Mouse (Mus musculus) stomach, embryonic 16.5 days (tissue): Measurements from ENCODE around the gene Olfr522. TPM values are rescaled to one million over a fixed set of nuclear protein-coding genes. Genes with fewer than 3 reads are reported as not detected.

Source experiments
- ATAC-seq: fragments of 200-750 bp; cut with Nextera tagmentation; 2 replicates; pipeline ENCODE4 v1.8.0; 2017; ENCODE audit warnings: moderate number of reproducible peaks, moderate TSS enrichment; ENCODE audit not compliant: insufficient read depth, low FRiP score
- H3K27ac ChIP-seq: fragments of 300-500 bp; sonication (generic); 2 replicates; pipeline ENCODE4 v1.5.1; 2014; ENCODE audit warnings: low read length
- H3K27me3 ChIP-seq: fragments of 300-500 bp; sonication (generic); 2 replicates; pipeline ENCODE4 v1.6.1; 2014; ENCODE audit warnings: low read length, control low read depth, mixed read lengths; ENCODE audit not compliant: control insufficient read depth, insufficient read depth
- H3K36me3 ChIP-seq: fragments of 300-500 bp; sonication (generic); 2 replicates; pipeline ENCODE4 v1.6.1; 2014; ENCODE audit warnings: low read length; ENCODE audit not compliant: control insufficient read depth, insufficient read depth
- H3K4me1 ChIP-seq: fragments of 300-500 bp; sonication (generic); 2 replicates; pipeline ENCODE4 v1.6.1; 2014; ENCODE audit warnings: low read length, control low read depth, mixed read lengths; ENCODE audit not compliant: control insufficient read depth, insufficient read depth
- H3K4me2 ChIP-seq: fragments of 300-500 bp; sonication (generic); 2 replicates; pipeline ENCODE4 v1.6.1; 2014; ENCODE audit warnings: low read depth, low read length, mixed read lengths
- H3K4me3 ChIP-seq: fragments of 300-500 bp; sonication (generic); replicated peaks from 2 replicates; pipeline ENCODE4 v1.5.1; 2014; ENCODE audit warnings: mild to moderate bottlenecking, low read length
- H3K9ac ChIP-seq: fragments of 300-500 bp; sonication (generic); 2 replicates; pipeline ENCODE4 v1.6.1; 2014; ENCODE audit warnings: low read length
- H3K9me3 ChIP-seq: fragments of 300-500 bp; sonication (generic); replicated peaks from 2 replicates; pipeline ENCODE4 v1.6.1; 2016; ENCODE audit warnings: low read length, control low read depth; ENCODE audit not compliant: control insufficient read depth
- WGBS: fragments of 180-500 bp; shearing (Covaris S2); extraction: QIAGEN DNeasy Blood & Tissue Kit; methylation state at CpG from one replicate; pipeline ENCODE4 v1.1.7; 2014; 5-methylcytosine and 5-hydroxymethylcytosine counted together
- polyA plus RNA-seq: library from polyadenylated mRNA; unstranded; fragments of >200 nt; fragmentation: Nextera tagmentation; extraction: Ambion mirVana; gene quantifications from 2 replicates; pipeline ENCODE4 v1.2.1, GENCODE M21; 2015

The Olfr522 gene
- polyA plus RNA-seq, 1 experiment from 2014 or later: not detected

GRCm38 (mm10) chr7:140192445-140192844 lies 27.9 kb upstream of the Olfr522 start:
- H3K4me1 ChIP-seq: no peaks in the 10 kb centered on the region
- no peaks in the 10 kb centered on the region for H3K9me3 ChIP-seq
- no peak overlapping the region for H3K27ac ChIP-seq
- 47% methylated on average over 2 of the region's 2 CpGs for WGBS
- no peak overlapping the region for H3K4me2 ChIP-seq
- no peaks in the 10 kb centered on the region for H3K27me3 ChIP-seq
- no peak for ATAC-seq
- no peak overlapping the region for H3K4me3 ChIP-seq
- H3K9ac ChIP-seq: no peak overlapping the region
- H3K36me3 ChIP-seq: no peaks in the 10 kb centered on the region

GRCm38 (mm10) chr7:140190435-140190834 lies 25.9 kb upstream of the Olfr522 start:
- no peaks in the 10 kb centered on the region for H3K27me3 ChIP-seq
- H3K9ac ChIP-seq: no peak overlapping the region
- H3K4me1 ChIP-seq: no peaks in the 10 kb centered on the region
- H3K27ac ChIP-seq: no peak overlapping the region
- no peaks in the 10 kb centered on the region for H3K9me3 ChIP-seq
- H3K36me3 ChIP-seq: no peaks in the 10 kb centered on the region
- no peak for ATAC-seq
- 85% methylated on average over 1 of the region's 1 CpGs for WGBS
- H3K4me2 ChIP-seq: no peak overlapping the region
- no peak overlapping the region for H3K4me3 ChIP-seq

GRCm38 (mm10) chr7:140188391-140189328 lies 24.1 kb upstream of the Olfr522 start:
- Histone ChIP-seq H3K36me3 (no peaks in the 10 kb centered on the region), H3K27me3 (no peaks in the 10 kb centered on the region), H3K9me3 (no peaks in the 10 kb centered on the region), H3K9ac (no peak overlapping the region), H3K4me2 (no peak overlapping the region), H3K4me3 (no peak overlapping the region), H3K4me1 (no peaks in the 10 kb centered on the region), H3K27ac (no peak overlapping the region)
- no peak for ATAC-seq
- WGBS: 69% methylated on average over 4 of the region's 4 CpGs

- H3K36me3 ChIP-seq: no peaks in the 10 kb centered on the region
- no peak overlapping the region for H3K4me2 ChIP-seq
- no peak overlapping the region for H3K27ac ChIP-seq
- H3K4me1 ChIP-seq: no peaks in the 10 kb centered on the region
- H3K9ac ChIP-seq: no peak overlapping the region
- ATAC-seq: no peak
- WGBS: 83% methylated on average over 7 of the region's 7 CpGs
- no peaks in the 10 kb centered on the region for H3K27me3 ChIP-seq
- H3K4me3 ChIP-seq: no peak overlapping the region
- no peaks in the 10 kb centered on the region for H3K9me3 ChIP-seq
Measured at GRCm38 (mm10) chr7:140187721-140188390, 23.3 kb upstream of the Olfr522 start.

- 61% methylated on average over 18 of the region's 18 CpGs for WGBS
- no peaks in the 10 kb centered on the region for H3K27me3 ChIP-seq
Measured at GRCm38 (mm10) chr7:140186646-140187620, 22.4 kb upstream of the Olfr522 start.

GRCm38 (mm10) chr7:140184206-140184605 lies 19.6 kb upstream of the Olfr522 start:
- Histone ChIP-seq H3K4me1 (no peaks in the 10 kb centered on the region), H3K9me3 (no peaks in the 10 kb centered on the region), H3K27ac (no peak overlapping the region), H3K9ac (no peak overlapping the region), H3K36me3 (no peaks in the 10 kb centered on the region), H3K4me3 (no peak overlapping the region), H3K4me2 (no peak overlapping the region), H3K27me3 (no peaks in the 10 kb centered on the region)
- ATAC-seq: no peak
- WGBS: 77% methylated on average over 4 of the region's 4 CpGs

More at GRCm38 (mm10) chr7:140186646-140187620, 22.4 kb upstream of the Olfr522 start:
- H3K4me3 ChIP-seq: no peak overlapping the region
- H3K9ac ChIP-seq: no peak overlapping the region
- ATAC-seq: no peak
- H3K4me1 ChIP-seq: no peaks in the 10 kb centered on the region
- no peak overlapping the region for H3K4me2 ChIP-seq
- no peaks in the 10 kb centered on the region for H3K9me3 ChIP-seq
- H3K27ac ChIP-seq: no peak overlapping the region
- H3K36me3 ChIP-seq: no peaks in the 10 kb centered on the region

- 70% methylated on average over 2 of the region's 2 CpGs for WGBS
- no peak overlapping the region for H3K9ac ChIP-seq
- H3K9me3 ChIP-seq: no peaks in the 10 kb centered on the region
- H3K27me3 ChIP-seq: no peaks in the 10 kb centered on the region
- H3K27ac ChIP-seq: no peak overlapping the region
- ATAC-seq: no peak
- H3K4me2 ChIP-seq: no peak overlapping the region
- no peaks in the 10 kb centered on the region for H3K4me1 ChIP-seq
- no peak overlapping the region for H3K4me3 ChIP-seq
- no peaks in the 10 kb centered on the region for H3K36me3 ChIP-seq
Measured at GRCm38 (mm10) chr7:140180692-140181091, 16.1 kb upstream of the Olfr522 start.

- Histone ChIP-seq H3K9ac (no peak overlapping the region), H3K4me2 (no peak overlapping the region), H3K4me3 (no peak overlapping the region), H3K27ac (no peak overlapping the region), H3K36me3 (no peaks in the 10 kb centered on the region), H3K27me3 (no peaks in the 10 kb centered on the region), H3K9me3 (no peaks in the 10 kb centered on the region), H3K4me1 (no peaks in the 10 kb centered on the region)
- ATAC-seq: no peak
- 89% methylated on average over 2 of the region's 2 CpGs for WGBS
Measured at GRCm38 (mm10) chr7:140179176-140179575, 14.6 kb upstream of the Olfr522 start.
